Comparison of ENCODE assay signal across 7 mouse cellular contexts in the genomic region with DNA sequence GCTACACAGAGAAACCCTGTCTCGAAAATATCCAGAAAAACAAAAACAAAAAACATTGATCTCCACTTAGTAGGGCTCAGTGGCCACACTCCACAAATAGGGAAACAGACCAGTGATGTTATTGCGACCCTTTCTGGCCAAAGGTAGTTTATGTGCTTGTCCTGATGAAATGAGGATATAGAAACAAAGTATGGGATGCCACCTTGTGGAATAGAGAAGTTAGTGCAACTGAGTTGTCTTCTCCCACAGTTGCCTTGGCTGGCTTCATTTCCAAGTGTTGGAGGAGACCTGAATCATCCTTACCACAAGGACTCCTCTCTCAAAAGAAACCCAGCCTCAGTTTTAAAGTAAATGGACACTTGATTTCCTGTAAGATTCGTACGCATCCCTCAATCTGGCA.
DNase-seq lines count a peak whose midpoint lies in the region; ATAC-seq and TF ChIP-seq lines count a peak whose summit lies in the region.
"Not testable (repeated sequence)": the region's sequence is repeated elsewhere in the genome, so short reads cannot be mapped to it uniquely, and the experiment has no call there.

No protein-coding gene starts in this region.

- TF ChIP-seq CTCF in E14TG2a.4 (conservative IDR thresholded peaks at IDR 0.05; ENCODE audit: low read length): peak; percentile 20

- not testable (repeated sequence) for H3K9me3 ChIP-seq in E14TG2a.4 (ENCODE audit: low read length)

- H3K36me3 ChIP-seq in E14TG2a.4 (ENCODE audit: insufficient read depth, low read length): not testable (repeated sequence)

- peak; percentile 63 for DNase-seq in 3T3-L1 (ENCODE audit: low read depth, low spot score)
- DNase-seq in MN1 (ENCODE audit: low spot score): peak; percentile 7

- not testable (repeated sequence) for H3K27me3 ChIP-seq in E14TG2a.4 (ENCODE audit: insufficient read depth, low read length)

- H3K4me1 ChIP-seq in E14TG2a.4 (replicated peaks; ENCODE audit: low read depth, low read length): not testable (repeated sequence)

- peak; percentile 36 for ATAC-seq in activated CD4-positive, CD25-positive, alpha-beta regulatory T cell, adult 4 months
- peak; percentile 87 for ATAC-seq in granulocyte monocyte progenitor cell, adult 5-6 weeks (replicated peaks; ENCODE audit: poor library complexity, severe bottlenecking)
- ATAC-seq in inflammation-experienced regulatory T-cells, adult 6 months: peak; percentile 63
- peak; percentile 91 for ATAC-seq in megakaryocyte progenitor cell, adult 5-6 weeks (replicated peaks; ENCODE audit: poor library complexity)

- not testable (repeated sequence) for H3K4me3 ChIP-seq in E14TG2a.4 (replicated peaks; ENCODE audit: low read length)

Comparison
In these comparisons a context has a peak if more than half of its experiments do, and no peak if none do; other contexts are left out.
1. ATAC-seq: peak in every context shown above with its lines; median percentile 91 in megakaryocyte progenitor cell, adult 5-6 weeks; 87 in granulocyte monocyte progenitor cell, adult 5-6 weeks; 63 in inflammation-experienced regulatory T-cells, adult 6 months; 36 in activated CD4-positive, CD25-positive, alpha-beta regulatory T cell, adult 4 months.